Mouse (Mus musculus): ENCODE measurements around the gene Apeh. TPM values are rescaled to one million over a fixed set of nuclear protein-coding genes. Genes with fewer than 3 reads are reported as not detected.

The Apeh gene
- polyA plus RNA-seq, 1 experiment from 2014 or later: 51.2 TPM

DNA sequence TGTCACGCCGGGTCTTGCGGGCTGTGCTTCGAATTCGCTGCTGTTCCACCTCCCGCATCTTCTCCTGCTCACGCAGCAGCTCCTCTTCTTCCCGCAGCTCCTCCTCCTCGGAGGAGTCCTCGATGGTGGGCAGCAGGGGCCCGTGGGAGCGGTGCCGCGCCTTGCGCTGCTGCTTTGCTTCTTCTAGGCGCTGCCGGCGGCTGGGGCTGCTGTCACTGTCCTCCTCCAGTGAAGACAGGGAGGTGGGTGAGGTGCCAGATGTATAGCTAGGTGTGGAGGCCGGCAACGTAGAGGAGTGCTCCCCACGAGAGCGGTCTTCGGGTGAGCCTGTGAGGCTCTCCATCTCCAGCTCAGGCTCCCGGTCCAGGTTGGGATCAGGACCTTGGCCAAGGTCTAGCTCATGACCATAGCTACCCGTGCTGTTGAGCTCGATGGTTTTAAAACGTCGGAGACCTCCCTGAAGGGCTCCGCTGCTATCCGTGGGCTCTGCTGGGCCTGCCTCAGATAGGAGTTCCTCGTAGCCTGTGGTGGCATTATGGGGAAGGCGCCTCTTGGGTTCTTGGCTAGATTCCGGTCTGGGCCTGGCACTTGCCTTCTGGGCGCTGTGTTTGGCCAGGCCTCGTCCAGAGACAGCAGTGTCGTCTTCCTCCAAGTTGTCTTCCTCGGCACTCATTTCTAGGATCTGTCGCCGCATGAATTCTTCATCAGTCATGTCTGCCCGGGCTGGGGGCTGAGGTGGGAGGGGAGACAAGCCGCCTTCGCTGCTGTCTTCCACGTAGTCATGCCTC is 21.1 kb upstream of the Apeh start:
- Histone ChIP-seq H3K4me3 (replicated peaks) (no peak overlapping the region), H3K27ac (replicated peaks) (no peak overlapping the region), H3K27me3 (peaks cover 4% of the 10 kb centered on the region; the same call in 1 of the 2 replicates), H3K9me3 (replicated peaks) (no peaks in the 10 kb centered on the region), H3K4me2 (replicated peaks) (no peak overlapping the region), H3K9ac (no peak overlapping the region), H3K4me1 (peaks cover 26% of the 10 kb centered on the region), H3K36me3 (no peaks in the 10 kb centered on the region)
- WGBS: 70% methylated on average over 43 of the region's 43 CpGs
- ATAC-seq (ENCODE audit: insufficient number of reproducible peaks, low FRiP score, low TSS enrichment, low read depth): no peak

- ATAC-seq (ENCODE audit: insufficient number of reproducible peaks, low FRiP score, low TSS enrichment, low read depth): no peak
- Histone ChIP-seq H3K4me3 (replicated peaks) (no peak overlapping the region), H3K27me3 (peaks cover 4% of the 10 kb centered on the region; the same call in 1 of the 2 replicates), H3K36me3 (no peaks in the 10 kb centered on the region), H3K9me3 (replicated peaks) (no peaks in the 10 kb centered on the region), H3K4me1 (peaks cover 27% of the 10 kb centered on the region), H3K9ac (no peak overlapping the region), H3K4me2 (replicated peaks) (no peak overlapping the region), H3K27ac (replicated peaks) (no peak overlapping the region)
- 93% methylated on average over 18 of the region's 18 CpGs for WGBS
Observed at GRCm38 (mm10) chr9:108112719-108113340, 18.4 kb upstream of the Apeh start.

DNA sequence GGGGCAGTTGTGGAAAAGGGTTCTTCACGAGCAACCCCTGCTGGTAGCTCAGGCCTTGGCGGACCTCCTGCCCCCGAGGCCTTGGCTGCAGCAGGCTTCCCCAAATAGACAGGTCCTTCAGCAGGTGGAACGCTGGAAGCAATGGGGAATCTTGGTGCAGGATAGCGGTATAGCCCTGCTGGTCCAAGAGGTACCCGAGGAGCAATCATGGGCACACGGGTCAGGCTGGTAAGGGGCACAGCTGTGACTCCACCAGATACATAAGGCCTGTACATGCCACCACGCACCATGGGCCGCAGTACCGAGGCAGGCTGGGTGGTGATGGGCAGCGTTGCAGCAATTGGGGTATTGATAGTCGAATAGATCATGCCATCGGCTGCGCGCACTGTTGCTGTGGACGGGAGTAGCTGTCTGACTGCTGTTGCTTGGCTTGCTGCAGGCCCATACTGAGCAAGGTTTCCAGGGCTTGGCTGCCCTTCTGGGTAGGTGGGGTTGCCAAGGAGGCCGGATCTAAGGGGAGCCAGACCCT is 17.3 kb upstream of the Apeh start:
- H3K4me2 ChIP-seq (replicated peaks): peak overlapping the region; percentile 53
- peak overlapping the region; percentile 31 for H3K4me3 ChIP-seq (replicated peaks)
- no peak overlapping the region; the same call in 1 of the 2 replicates for H3K27ac ChIP-seq (replicated peaks)
- H3K9me3 ChIP-seq (replicated peaks): no peaks in the 10 kb centered on the region
- H3K4me1 ChIP-seq: peaks cover 26% of the 10 kb centered on the region
- H3K9ac ChIP-seq: peak overlapping the region; percentile 16; the same call in 1 of the 2 replicates
- WGBS: 74% methylated on average over 17 of the region's 17 CpGs
- no peaks in the 10 kb centered on the region for H3K36me3 ChIP-seq
- H3K27me3 ChIP-seq: peaks cover 4% of the 10 kb centered on the region; the same call in 1 of the 2 replicates
- ATAC-seq (ENCODE audit: insufficient number of reproducible peaks, low FRiP score, low TSS enrichment, low read depth): no peak

DNA sequence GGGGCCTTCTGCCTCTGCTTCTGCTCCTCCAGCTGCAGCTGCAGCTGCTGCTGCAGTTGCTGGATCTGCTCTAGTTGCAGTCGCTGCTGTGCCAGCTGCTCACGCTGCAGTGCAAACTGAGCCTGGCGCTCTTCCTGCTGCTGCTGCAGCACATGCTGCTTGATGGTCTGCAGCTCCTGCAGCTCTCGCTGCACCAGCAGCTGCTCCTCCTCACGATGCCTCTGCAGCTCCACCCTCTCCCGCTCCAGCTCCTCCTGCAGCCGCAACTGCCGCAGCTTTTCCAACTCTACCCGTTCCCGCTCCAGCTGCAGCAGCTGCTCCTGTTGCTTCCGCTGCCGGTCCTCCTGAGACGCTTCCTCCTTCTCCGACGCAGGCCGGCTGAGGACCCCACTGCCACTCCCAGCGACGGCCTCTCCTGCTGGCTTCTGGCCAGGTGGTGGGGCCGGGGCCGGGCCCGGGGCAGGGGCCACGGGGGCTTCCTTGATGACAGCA is 16.7 kb upstream of the Apeh start:
- peak overlapping the region; percentile 53 for H3K4me2 ChIP-seq (replicated peaks)
- H3K4me3 ChIP-seq (replicated peaks): peak overlapping the region; percentile 31
- peaks cover 26% of the 10 kb centered on the region for H3K4me1 ChIP-seq
- H3K27me3 ChIP-seq: peaks cover 4% of the 10 kb centered on the region; the same call in 1 of the 2 replicates
- WGBS: 8% methylated on average over 22 of the region's 22 CpGs
- no peak for ATAC-seq (ENCODE audit: insufficient number of reproducible peaks, low FRiP score, low TSS enrichment, low read depth)
- no peak overlapping the region; the same call in 1 of the 2 replicates for H3K27ac ChIP-seq (replicated peaks)
- H3K9ac ChIP-seq: peak overlapping the region; percentile 16; the same call in 1 of the 2 replicates
- no peaks in the 10 kb centered on the region for H3K9me3 ChIP-seq (replicated peaks)
- no peaks in the 10 kb centered on the region for H3K36me3 ChIP-seq

DNA sequence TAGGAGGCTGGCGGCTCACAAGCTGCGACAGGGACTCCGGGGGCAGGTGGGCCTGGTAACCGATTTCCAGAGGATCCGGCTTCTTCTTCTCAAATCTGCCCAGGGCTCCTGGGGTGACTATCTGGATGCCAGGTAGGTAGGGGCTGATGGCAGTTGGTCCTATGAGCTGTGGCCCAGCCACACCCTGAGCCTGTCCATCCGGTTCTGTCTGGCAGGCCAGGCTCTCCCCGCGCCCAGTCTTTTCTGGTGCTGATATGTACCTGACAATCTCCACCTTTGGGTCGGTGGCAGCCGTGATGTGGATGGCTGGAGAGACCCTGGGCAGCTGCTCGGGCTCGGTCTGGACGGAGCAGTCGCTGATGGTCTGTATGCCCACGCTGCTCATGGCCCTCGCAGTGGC is 15.8 kb upstream of the Apeh start:
- peak overlapping the region; percentile 31; the same call in 1 of the 2 replicates for H3K4me3 ChIP-seq (replicated peaks)
- ATAC-seq (ENCODE audit: insufficient number of reproducible peaks, low FRiP score, low TSS enrichment, low read depth): no peak
- peaks cover 34% of the 10 kb centered on the region for H3K4me1 ChIP-seq
- no peak overlapping the region for H3K27ac ChIP-seq (replicated peaks)
- H3K9me3 ChIP-seq (replicated peaks): no peaks in the 10 kb centered on the region
- H3K36me3 ChIP-seq: no peaks in the 10 kb centered on the region
- H3K27me3 ChIP-seq: peaks cover 4% of the 10 kb centered on the region; the same call in 1 of the 2 replicates
- peak overlapping the region; percentile 53 for H3K4me2 ChIP-seq (replicated peaks)
- WGBS: 73% methylated on average over 16 of the region's 16 CpGs
- no peak overlapping the region for H3K9ac ChIP-seq

DNA sequence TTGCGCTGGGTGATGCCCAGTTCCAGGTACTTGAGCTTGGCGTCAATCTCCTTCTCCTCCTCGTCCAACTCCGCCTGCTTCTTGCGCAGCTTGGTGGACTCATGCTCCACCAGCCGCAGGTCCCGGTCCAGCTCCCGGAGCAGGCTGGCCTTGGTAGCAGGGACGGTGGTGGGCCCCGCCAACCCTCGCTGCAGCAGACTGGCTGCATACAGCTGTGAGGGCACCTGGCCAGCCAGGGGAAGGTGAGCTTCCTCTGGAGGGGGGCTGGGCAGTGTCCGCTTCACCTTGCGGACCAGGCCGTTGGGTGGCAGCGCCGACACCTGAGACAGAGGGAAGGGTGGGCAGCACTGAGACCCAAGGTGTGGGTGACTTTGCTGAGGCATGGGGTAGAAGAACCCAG is 13.5 kb upstream of the Apeh start:
- WGBS: 91% methylated on average over 16 of the region's 16 CpGs
- Histone ChIP-seq H3K27me3 (0 out of 2 replicates have a peak, but pooled peaks cover 4% of the 10 kb centered on the region), H3K4me2 (replicated peaks) (no peak overlapping the region), H3K9ac (no peak overlapping the region), H3K27ac (replicated peaks) (no peak overlapping the region), H3K4me1 (peaks cover 44% of the 10 kb centered on the region), H3K4me3 (replicated peaks) (no peak overlapping the region), H3K36me3 (no peaks in the 10 kb centered on the region), H3K9me3 (replicated peaks) (no peaks in the 10 kb centered on the region)
- ATAC-seq (ENCODE audit: insufficient number of reproducible peaks, low FRiP score, low TSS enrichment, low read depth): no peak

GRCm38 (mm10) chr9:108106090-108106489 is 11.7 kb upstream of the Apeh start:
- Histone ChIP-seq H3K4me2 (replicated peaks) (no peak overlapping the region), H3K27me3 (0 out of 2 replicates have a peak, but pooled peaks cover 4% of the 10 kb centered on the region), H3K9ac (no peak overlapping the region), H3K9me3 (replicated peaks) (no peaks in the 10 kb centered on the region), H3K36me3 (no peaks in the 10 kb centered on the region), H3K4me1 (peaks cover 36% of the 10 kb centered on the region), H3K4me3 (replicated peaks) (no peak overlapping the region), H3K27ac (replicated peaks) (no peak overlapping the region)
- WGBS: 85% methylated on average over 23 of the region's 23 CpGs
- ATAC-seq (ENCODE audit: insufficient number of reproducible peaks, low FRiP score, low TSS enrichment, low read depth): no peak

- no peak overlapping the region for H3K9ac ChIP-seq
- peak overlapping the region; percentile 26; the same call in 1 of the 2 replicates for H3K4me2 ChIP-seq (replicated peaks)
- H3K4me1 ChIP-seq: peaks cover 30% of the 10 kb centered on the region
- peak overlapping the region; percentile 56; the same call in 1 of the 2 replicates for H3K27ac ChIP-seq (replicated peaks)
- no peaks in the 10 kb centered on the region for H3K27me3 ChIP-seq
- 69% methylated on average over 12 of the region's 12 CpGs for whole genome bisulfite sequencing
- no peak; the same call in 1 of the 2 replicates for ATAC-seq (ENCODE audit: insufficient number of reproducible peaks, low FRiP score, low TSS enrichment, low read depth)
- H3K36me3 ChIP-seq: no peaks in the 10 kb centered on the region
- H3K4me3 ChIP-seq (replicated peaks): 0 out of 2 replicates have a peak overlapping the region, but pooled peaks have one; percentile 2
- no peaks in the 10 kb centered on the region for H3K9me3 ChIP-seq (replicated peaks)
Observed at GRCm38 (mm10) chr9:108105549-108105863, 11.1 kb upstream of the Apeh start.

DNA sequence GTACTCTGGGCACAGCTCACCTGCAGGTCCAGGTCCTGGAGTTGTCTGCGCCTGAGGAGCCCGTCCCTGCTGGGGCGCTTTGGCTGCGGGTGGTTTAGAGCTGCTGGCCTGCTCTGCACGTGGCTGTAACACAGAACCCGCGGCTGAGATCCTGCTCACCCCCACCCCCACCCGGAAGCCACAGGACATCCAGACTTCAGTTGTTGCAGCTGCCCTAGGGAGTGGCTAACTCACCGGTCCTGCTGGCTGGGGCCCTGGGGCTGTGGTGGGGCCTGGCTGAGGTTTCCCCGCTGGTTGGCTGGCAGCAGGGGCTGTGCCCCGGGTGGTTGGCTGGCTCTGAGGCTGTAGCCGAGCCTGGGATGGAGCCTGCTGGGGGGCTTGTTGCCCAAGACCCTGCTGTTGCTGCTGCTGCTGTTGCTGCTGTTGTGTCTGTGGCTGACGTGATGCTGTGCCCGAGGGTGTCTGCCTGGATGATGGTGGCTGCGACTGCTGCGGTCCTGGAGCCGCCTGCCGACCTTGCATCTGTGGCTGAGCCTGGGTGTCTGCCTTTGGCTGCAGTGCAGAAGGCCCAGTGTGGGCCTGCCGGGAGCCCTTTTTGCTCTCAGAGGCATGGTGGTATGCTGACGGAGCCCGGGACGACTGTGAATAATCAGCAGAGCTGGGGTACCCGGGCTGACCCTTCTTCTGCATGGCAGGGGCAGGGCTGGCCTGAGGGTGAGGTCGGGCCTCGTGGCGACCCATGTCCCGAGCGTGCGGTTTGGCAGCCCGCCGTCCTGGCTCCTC is 10.6 kb upstream of the Apeh start:
- peak overlapping the region; percentile 26 for H3K4me2 ChIP-seq (replicated peaks)
- H3K36me3 ChIP-seq: no peaks in the 10 kb centered on the region
- no peaks in the 10 kb centered on the region for H3K9me3 ChIP-seq (replicated peaks)
- H3K4me1 ChIP-seq: peaks cover 25% of the 10 kb centered on the region
- peak overlapping the region; percentile 2; the same call in 1 of the 2 replicates for H3K4me3 ChIP-seq (replicated peaks)
- peak; percentile 62; the same call in 1 of the 2 replicates for ATAC-seq (ENCODE audit: insufficient number of reproducible peaks, low FRiP score, low TSS enrichment, low read depth)
- H3K27ac ChIP-seq (replicated peaks): peak overlapping the region; percentile 56; the same call in 1 of the 2 replicates
- no peaks in the 10 kb centered on the region for H3K27me3 ChIP-seq
- 24% methylated on average over 31 of the region's 31 CpGs for WGBS
- H3K9ac ChIP-seq: no peak overlapping the region

DNA sequence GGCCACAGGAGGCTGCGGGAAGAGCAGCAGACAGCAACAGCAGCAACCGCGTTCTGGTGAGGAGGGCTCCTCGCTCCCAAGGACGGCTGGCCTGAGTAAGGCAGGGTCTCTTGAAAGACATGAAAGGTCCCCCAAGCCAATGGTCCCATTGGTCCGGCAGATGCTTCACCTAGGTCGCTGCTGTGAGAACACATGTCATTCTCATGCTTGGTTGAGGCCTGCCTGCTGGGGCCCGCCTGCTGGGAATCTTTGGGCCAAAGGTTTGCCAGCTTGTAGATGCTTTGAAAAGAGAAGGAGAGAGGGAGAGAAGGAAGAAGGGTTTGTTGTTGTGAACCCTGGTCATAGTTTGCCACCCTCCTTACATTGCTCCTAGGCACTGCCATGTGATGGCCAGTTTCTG is 5.2 kb upstream of the Apeh start:
- ATAC-seq (ENCODE audit: insufficient number of reproducible peaks, low FRiP score, low TSS enrichment, low read depth): no peak
- 81% methylated on average over 8 of the region's 8 CpGs for WGBS
- Histone ChIP-seq H3K27me3 (no peaks in the 10 kb centered on the region), H3K4me1 (peaks cover 14% of the 10 kb centered on the region), H3K27ac (replicated peaks) (no peak overlapping the region), H3K4me2 (replicated peaks) (no peak overlapping the region), H3K9ac (no peak overlapping the region), H3K9me3 (replicated peaks) (no peaks in the 10 kb centered on the region), H3K4me3 (replicated peaks) (no peak overlapping the region), H3K36me3 (no peaks in the 10 kb centered on the region)

All from embryonic facial prominence, embryonic 15.5 days (tissue).